Mouse (Mus musculus): ENCODE measurements around the gene Hoxd12. TPM values are rescaled to one million over a fixed set of nuclear protein-coding genes. Genes with fewer than 3 reads are reported as not detected.

Hoxd12 gene
- polyA plus RNA-seq, 1 experiment from 2014 or later: not detected

DNA sequence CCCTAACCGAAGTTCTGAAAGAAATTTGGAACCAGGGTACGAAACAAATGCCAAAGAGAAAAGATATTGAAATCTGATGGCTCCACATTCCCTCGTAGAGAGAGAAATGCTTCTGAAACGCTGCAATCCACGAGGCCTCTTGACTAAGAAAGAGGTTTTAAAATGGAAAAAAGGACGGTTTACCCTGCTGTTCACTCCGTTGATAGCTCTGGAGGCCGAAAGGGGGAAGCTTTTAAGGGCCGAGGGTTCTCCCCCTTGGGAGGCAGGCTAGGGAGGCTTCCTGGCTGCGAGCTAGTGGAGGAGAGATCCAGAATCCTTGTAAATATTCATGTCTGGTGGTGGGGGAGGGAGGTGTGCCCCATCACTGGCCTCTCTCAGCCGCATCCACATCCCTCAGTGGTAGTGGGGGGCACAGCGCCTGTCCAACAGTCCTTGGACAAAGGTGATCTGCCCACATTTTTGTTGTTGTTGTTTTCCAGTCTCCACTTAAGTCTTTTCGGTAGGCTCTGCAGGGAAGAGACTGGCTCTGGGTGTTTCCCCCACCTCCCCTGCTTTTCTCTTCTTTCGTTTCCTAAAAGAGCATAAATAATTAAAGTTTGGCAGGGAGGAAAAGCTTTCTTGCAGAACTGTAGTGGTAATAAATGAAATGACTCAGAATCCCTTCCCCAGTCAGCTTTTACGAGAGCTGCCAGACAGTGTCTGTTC is 4.2 kb downstream of the Hoxd12 start, which contains the start of gene Hoxd11:
Gene Hoxd11, plus strand, starts transcription at position 667 of the 705 bp plus-strand sequence.
- Histone ChIP-seq H3K9me3 (replicated peaks; ENCODE audit: control insufficient read depth, low read length) (no peaks in the 10 kb centered on the region), H3K27ac (ENCODE audit: low read length) (no peak within 1 kb of the TSS), H3K4me1 (ENCODE audit: control insufficient read depth, low read depth, low read length) (peaks cover 3% of the 10 kb centered on the region), H3K9ac (ENCODE audit: low read depth, low read length) (no peak within 1 kb of the TSS), H3K36me3 (ENCODE audit: control insufficient read depth, insufficient read depth) (no peaks in the 10 kb centered on the region), H3K4me3 (ENCODE audit: low read depth, low read length) (no peak within 1 kb of the TSS), H3K4me2 (ENCODE audit: low read depth, low read length) (no peak within 1 kb of the TSS), H3K27me3 (ENCODE audit: control insufficient read depth, insufficient read depth, low read depth, low read length) (peaks cover 97% of the 10 kb centered on the region)
- 1% methylated on average over 15 of the region's 15 CpGs for WGBS (ENCODE audit: insufficient replicate concordance)
- ATAC-seq (ENCODE audit: low read depth): no peak

- Histone ChIP-seq H3K27ac (ENCODE audit: low read length) (no peak overlapping the region), H3K27me3 (ENCODE audit: control insufficient read depth, insufficient read depth, low read depth, low read length) (peaks cover 97% of the 10 kb centered on the region), H3K9ac (ENCODE audit: low read depth, low read length) (no peak overlapping the region), H3K4me1 (ENCODE audit: control insufficient read depth, low read depth, low read length) (peaks cover 3% of the 10 kb centered on the region), H3K4me2 (ENCODE audit: low read depth, low read length) (no peak overlapping the region), H3K4me3 (ENCODE audit: low read depth, low read length) (no peak overlapping the region), H3K36me3 (ENCODE audit: control insufficient read depth, insufficient read depth) (no peaks in the 10 kb centered on the region), H3K9me3 (replicated peaks; ENCODE audit: control insufficient read depth, low read length) (no peaks in the 10 kb centered on the region)
- no peak for ATAC-seq (ENCODE audit: low read depth)
- under 1% methylated on average over 26 of the region's 26 CpGs for WGBS (ENCODE audit: insufficient replicate concordance)
Measured at GRCm38 (mm10) chr2:74679596-74679971, 4.8 kb downstream of the Hoxd12 start.

GRCm38 (mm10) chr2:74679980-74680379 is 5.2 kb downstream of the Hoxd12 start:
- Histone ChIP-seq H3K9me3 (replicated peaks; ENCODE audit: control insufficient read depth, low read length) (no peaks in the 10 kb centered on the region), H3K36me3 (ENCODE audit: control insufficient read depth, insufficient read depth) (no peaks in the 10 kb centered on the region), H3K27ac (ENCODE audit: low read length) (no peak overlapping the region), H3K4me3 (ENCODE audit: low read depth, low read length) (no peak overlapping the region), H3K4me1 (ENCODE audit: control insufficient read depth, low read depth, low read length) (peaks cover 3% of the 10 kb centered on the region), H3K4me2 (ENCODE audit: low read depth, low read length) (no peak overlapping the region), H3K27me3 (ENCODE audit: control insufficient read depth, insufficient read depth, low read depth, low read length) (peaks cover 97% of the 10 kb centered on the region), H3K9ac (ENCODE audit: low read depth, low read length) (no peak overlapping the region)
- WGBS (ENCODE audit: insufficient replicate concordance): 1% methylated on average over 23 of the region's 23 CpGs
- no peak for ATAC-seq (ENCODE audit: low read depth)

- Histone ChIP-seq H3K36me3 (ENCODE audit: control insufficient read depth, insufficient read depth) (no peaks in the 10 kb centered on the region), H3K9ac (ENCODE audit: low read depth, low read length) (no peak overlapping the region), H3K9me3 (replicated peaks; ENCODE audit: control insufficient read depth, low read length) (no peaks in the 10 kb centered on the region), H3K27me3 (ENCODE audit: control insufficient read depth, insufficient read depth, low read depth, low read length) (peaks cover 95% of the 10 kb centered on the region), H3K4me1 (ENCODE audit: control insufficient read depth, low read depth, low read length) (peaks cover 3% of the 10 kb centered on the region), H3K4me2 (ENCODE audit: low read depth, low read length) (no peak overlapping the region), H3K27ac (ENCODE audit: low read length) (no peak overlapping the region), H3K4me3 (ENCODE audit: low read depth, low read length) (no peak overlapping the region)
- 2% methylated on average over 21 of the region's 21 CpGs for WGBS (ENCODE audit: insufficient replicate concordance)
- no peak for ATAC-seq (ENCODE audit: low read depth)
Measured at GRCm38 (mm10) chr2:74680561-74681398, 6.0 kb downstream of the Hoxd12 start.

DNA sequence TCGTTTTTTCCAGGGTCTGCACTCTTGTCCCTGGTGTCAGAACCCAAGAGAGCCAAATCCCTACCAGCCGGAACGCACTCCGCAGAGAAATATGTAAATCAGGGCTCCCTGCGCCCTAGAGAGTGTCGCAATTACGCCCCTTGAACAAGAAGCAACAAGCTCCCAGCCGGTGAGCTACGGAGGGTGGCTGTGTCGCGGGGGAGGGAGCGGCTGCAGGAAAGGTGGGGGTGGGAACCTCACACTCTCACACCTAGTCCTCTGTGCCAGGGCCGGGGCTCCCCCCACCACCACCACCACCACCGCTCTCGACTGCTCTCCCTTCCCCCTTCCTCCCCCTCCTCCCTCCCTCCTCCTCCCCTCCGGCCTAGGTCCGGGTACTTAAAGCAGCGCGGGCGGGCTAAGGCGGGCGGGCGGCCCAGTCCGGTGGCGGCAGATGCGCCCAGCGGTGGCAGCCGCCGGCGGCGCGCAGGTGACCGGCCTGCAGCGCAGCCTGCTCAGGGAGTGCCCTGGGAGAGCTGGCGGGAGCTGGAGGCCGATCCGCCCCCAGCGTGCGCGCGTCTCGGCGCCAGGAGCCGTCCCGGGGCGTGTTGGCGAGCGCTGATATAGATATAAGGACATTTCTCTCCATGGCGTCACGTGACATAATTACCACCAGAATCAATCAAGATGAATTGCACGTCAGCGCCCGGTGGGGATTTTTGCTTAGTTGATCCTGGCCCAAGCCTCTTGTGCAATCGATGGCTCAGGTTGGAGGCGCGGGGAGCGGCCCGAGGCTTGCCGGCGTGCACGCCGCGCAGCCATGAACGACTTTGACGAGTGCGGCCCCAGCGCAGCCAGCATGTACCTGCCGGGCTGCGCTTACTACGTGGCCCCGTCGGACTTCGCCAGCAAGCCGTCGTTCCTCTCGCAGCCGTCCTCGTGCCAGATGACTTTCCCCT is 7.0 kb downstream of the Hoxd12 start:
- Histone ChIP-seq H3K4me1 (ENCODE audit: control insufficient read depth, low read depth, low read length) (peaks cover 3% of the 10 kb centered on the region), H3K36me3 (ENCODE audit: control insufficient read depth, insufficient read depth) (no peaks in the 10 kb centered on the region), H3K9ac (ENCODE audit: low read depth, low read length) (no peak overlapping the region), H3K4me2 (ENCODE audit: low read depth, low read length) (no peak overlapping the region), H3K27me3 (ENCODE audit: control insufficient read depth, insufficient read depth, low read depth, low read length) (peaks cover 92% of the 10 kb centered on the region), H3K9me3 (replicated peaks; ENCODE audit: control insufficient read depth, low read length) (no peaks in the 10 kb centered on the region), H3K4me3 (ENCODE audit: low read depth, low read length) (no peak overlapping the region; the same call in 1 of the 2 replicates), H3K27ac (ENCODE audit: low read length) (no peak overlapping the region)
- ATAC-seq (ENCODE audit: low read depth): no peak
- under 1% methylated on average over 73 of the region's 78 CpGs for WGBS (ENCODE audit: insufficient replicate concordance)

DNA sequence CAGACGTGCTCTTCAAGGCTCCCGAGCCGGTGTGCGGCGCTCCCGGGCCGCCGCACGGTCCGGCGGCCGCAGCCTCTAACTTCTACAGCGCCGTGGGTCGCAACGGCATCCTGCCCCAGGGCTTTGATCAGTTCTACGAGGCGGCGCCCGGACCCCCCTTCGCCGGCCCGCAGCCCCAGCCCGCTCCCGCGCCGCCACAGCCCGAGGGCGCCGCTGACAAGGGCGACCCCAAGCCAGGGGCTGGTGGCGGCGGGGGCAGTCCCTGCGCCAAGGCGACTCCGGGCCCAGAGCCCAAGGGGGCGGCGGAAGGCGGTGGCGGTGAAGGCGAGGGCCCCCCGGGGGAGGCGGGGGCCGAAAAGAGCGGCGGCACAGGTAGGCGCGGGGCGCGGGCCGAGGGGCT is 8.0 kb downstream of the Hoxd12 start:
- no peak overlapping the region for H3K27ac ChIP-seq (ENCODE audit: low read length)
- peaks cover 94% of the 10 kb centered on the region for H3K27me3 ChIP-seq (ENCODE audit: control insufficient read depth, insufficient read depth, low read depth, low read length)
- no peak overlapping the region for H3K4me3 ChIP-seq (ENCODE audit: low read depth, low read length)
- H3K36me3 ChIP-seq (ENCODE audit: control insufficient read depth, insufficient read depth): no peaks in the 10 kb centered on the region
- no peaks in the 10 kb centered on the region for H3K9me3 ChIP-seq (replicated peaks; ENCODE audit: control insufficient read depth, low read length)
- 2% methylated on average over 43 of the region's 51 CpGs for WGBS (ENCODE audit: insufficient replicate concordance)
- no peak overlapping the region for H3K4me2 ChIP-seq (ENCODE audit: low read depth, low read length)
- no peak for ATAC-seq (ENCODE audit: low read depth)
- peaks cover 3% of the 10 kb centered on the region for H3K4me1 ChIP-seq (ENCODE audit: control insufficient read depth, low read depth, low read length)
- no peak overlapping the region for H3K9ac ChIP-seq (ENCODE audit: low read depth, low read length)

DNA sequence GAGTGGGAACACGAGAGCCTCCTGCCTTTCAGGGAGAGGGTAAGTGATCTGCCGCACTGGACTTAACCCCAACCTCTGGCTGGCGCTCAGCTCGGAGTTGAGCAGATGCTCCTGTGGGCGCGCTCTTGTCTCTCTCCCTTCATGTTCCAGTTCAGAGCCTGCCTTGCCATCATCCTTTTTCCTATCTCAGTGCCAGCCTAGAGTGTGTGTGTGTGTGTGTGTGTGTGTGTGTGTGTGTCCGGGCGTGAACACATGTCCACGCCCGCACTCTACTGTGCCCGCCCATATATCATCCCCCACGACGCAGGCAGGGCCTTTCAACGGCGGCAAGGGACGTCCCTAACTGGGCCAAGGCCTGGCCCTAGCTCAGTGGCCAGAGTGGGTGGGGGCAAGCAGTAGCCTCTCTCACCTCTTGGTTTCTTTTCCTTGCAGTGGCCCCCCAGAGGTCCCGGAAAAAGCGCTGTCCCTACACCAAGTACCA is 8.7 kb downstream of the Hoxd12 start:
- no peak for ATAC-seq (ENCODE audit: low read depth)
- 3% methylated on average over 18 of the region's 18 CpGs for WGBS (ENCODE audit: insufficient replicate concordance)

GRCm38 (mm10) chr2:74684106-74684505 is 9.3 kb downstream of the Hoxd12 start:
- no peak overlapping the region for H3K4me2 ChIP-seq (ENCODE audit: low read depth, low read length)
- no peak overlapping the region for H3K9ac ChIP-seq (ENCODE audit: low read depth, low read length)
- no peak overlapping the region for H3K27ac ChIP-seq (ENCODE audit: low read length)
- peaks cover 3% of the 10 kb centered on the region for H3K4me1 ChIP-seq (ENCODE audit: control insufficient read depth, low read depth, low read length)
- H3K9me3 ChIP-seq (replicated peaks; ENCODE audit: control insufficient read depth, low read length): no peaks in the 10 kb centered on the region
- no peaks in the 10 kb centered on the region for H3K36me3 ChIP-seq (ENCODE audit: control insufficient read depth, insufficient read depth)
- WGBS (ENCODE audit: insufficient replicate concordance): 1% methylated on average over 12 of the region's 12 CpGs
- H3K4me3 ChIP-seq (ENCODE audit: low read depth, low read length): no peak overlapping the region
- no peak for ATAC-seq (ENCODE audit: low read depth)
- peaks cover 94% of the 10 kb centered on the region for H3K27me3 ChIP-seq (ENCODE audit: control insufficient read depth, insufficient read depth, low read depth, low read length)

More for the DNA sequence above, 8.7 kb downstream of the Hoxd12 start:
- Histone ChIP-seq H3K27me3 (ENCODE audit: control insufficient read depth, insufficient read depth, low read depth, low read length) (peaks cover 95% of the 10 kb centered on the region), H3K36me3 (ENCODE audit: control insufficient read depth, insufficient read depth) (no peaks in the 10 kb centered on the region), H3K4me1 (ENCODE audit: control insufficient read depth, low read depth, low read length) (peaks cover 3% of the 10 kb centered on the region), H3K27ac (ENCODE audit: low read length) (no peak overlapping the region), H3K9me3 (replicated peaks; ENCODE audit: control insufficient read depth, low read length) (no peaks in the 10 kb centered on the region), H3K4me2 (ENCODE audit: low read depth, low read length) (no peak overlapping the region), H3K4me3 (ENCODE audit: low read depth, low read length) (no peak overlapping the region), H3K9ac (ENCODE audit: low read depth, low read length) (no peak overlapping the region)
